Mouse (Mus musculus): ENCODE results near the gene Rdx.

GRCm38 (mm10) chr9:52037493-52037892 lies 9.5 kb upstream of the Rdx start:
- TF ChIP-seq CTCF (IDR thresholded peaks at IDR 0.05; ENCODE audit: borderline replicate concordance, insufficient read depth, low read length) (no peak), POLR2A (IDR thresholded peaks at IDR 0.05; ENCODE audit: low read depth, low read length) (no peak)
